ENCODE assay signal across 20 mouse cellular contexts in genomic region chr1:82437273-82437672, GRCm38 (mm10).
"Had no signal": no experiment of that assay in that cellular context is flagged by ENCODE, and none has a peak within 500 bp of the region (broad histone marks: within the 10 kb centered on the region; RNA-seq: fewer than 3 reads in every experiment).

No protein-coding gene starts in this region.

- H3K36me3 ChIP-seq: lung, embryonic 15.5 days; midbrain, embryonic 12.5 days; neural tube, embryonic 12.5 days had no signal

- DNase-seq: liver, postnatal 0 days; lung, adult 2 months; lung, postnatal 14 days; lung, postnatal 36 days; midbrain, embryonic 14.5 days; retina, postnatal 1 day; right cerebral cortex, adult 18-20 months; right cerebral cortex, postnatal 25 days; right cerebral cortex, postnatal 4 days; spleen, adult 18-20 months; thymus, adult 18-20 months; thymus, postnatal 14 days; thymus, postnatal 36 days had no signal

- H3K4me3 ChIP-seq: lung, embryonic 15.5 days; megakaryocyte, embryonic 14.5 days; midbrain, embryonic 12.5 days; neural tube, embryonic 12.5 days had no signal

- H3K4me1 ChIP-seq: megakaryocyte, embryonic 14.5 days; midbrain, embryonic 12.5 days had no signal

- H3K9me3 ChIP-seq: lung, embryonic 15.5 days; megakaryocyte, embryonic 14.5 days; midbrain, embryonic 12.5 days; neural tube, embryonic 12.5 days had no signal

- H3K4me2 ChIP-seq: lung, embryonic 15.5 days; midbrain, embryonic 12.5 days; neural tube, embryonic 12.5 days had no signal

- H3K9ac ChIP-seq: liver, postnatal 0 days; lung, embryonic 15.5 days; midbrain, embryonic 12.5 days; neural tube, embryonic 12.5 days had no signal

- H3K27ac ChIP-seq: lung, embryonic 15.5 days; macrophage; midbrain, embryonic 12.5 days; neural tube, embryonic 12.5 days had no signal

- ATAC-seq: liver, postnatal 0 days; lung, postnatal 0 days; midbrain, embryonic 16.5 days had no signal

- H3K27me3 ChIP-seq: lung, embryonic 15.5 days; megakaryocyte, embryonic 14.5 days; midbrain, embryonic 12.5 days; neural tube, embryonic 12.5 days had no signal
